Mouse (Mus musculus) kidney, postnatal 36 days (tissue): ENCODE measurements at regions not wholly inside any gene's neighbourhood (a gene's known extent, or its start where the extent isn't known, plus 50 kb on each side); places are given as distances from the start of the nearest gene placed in this dataset.
A peak's percentile ranks its signal among the peaks of the same experiment; 100 is the strongest.
"Not testable (repeated sequence)": the region's sequence is repeated elsewhere in the genome, so short reads cannot be mapped to it uniquely, and the experiment has no call there.

Experiments
- DNase-seq, 2 experiments: peaks; one replicate each; pipeline ENCODE4 v3.0.0; 2021 to 2022; ENCODE audit warnings: mixed read lengths in 2 of 2

- DNase-seq = peak; percentile 11 to 41
Measured at GRCm38 (mm10) chr6:95058017-95058416, 59.0 kb upstream of the Kbtbd8 start.

GRCm38 (mm10) chr6:95056222-95056621 lies 60.8 kb upstream of the Kbtbd8 start:
- no peak for DNase-seq

- peak in 1 of 2 experiments; percentile 4 for DNase-seq
Measured at GRCm38 (mm10) chr6:95053717-95054382, 63.2 kb upstream of the Kbtbd8 start.

- not testable (repeated sequence) for DNase-seq
Measured at GRCm38 (mm10) chr6:95041351-95041750, 75.7 kb upstream of the Kbtbd8 start.

- no peak for DNase-seq
Measured at GRCm38 (mm10) chr6:95024239-95024638, 92.8 kb upstream of the Kbtbd8 start.

GRCm38 (mm10) chr6:95021724-95022123 lies 95.3 kb upstream of the Kbtbd8 start:
- DNase-seq = no peak

GRCm38 (mm10) chr6:95017911-95018310 lies 99.1 kb upstream of the Kbtbd8 start:
- DNase-seq = no peak

- DNase-seq = no peak
Measured at GRCm38 (mm10) chr6:95017484-95017883, 99.6 kb upstream of the Kbtbd8 start.

- DNase-seq = no peak
Measured at GRCm38 (mm10) chr6:95013096-95013495, 103.9 kb upstream of the Kbtbd8 start.

- no peak for DNase-seq
Measured at GRCm38 (mm10) chr6:95006485-95006884, 110.6 kb upstream of the Kbtbd8 start.

- DNase-seq = no peak
Measured at GRCm38 (mm10) chr6:95003716-95004115, 113.3 kb upstream of the Kbtbd8 start.

- DNase-seq = peak; percentile 8 to 23
Measured at GRCm38 (mm10) chr6:94999562-94999961, 117.5 kb upstream of the Kbtbd8 start.

- DNase-seq = peak; percentile 74
Measured at GRCm38 (mm10) chr6:94999002-94999401, 118.0 kb upstream of the Kbtbd8 start.

- DNase-seq = no peak
Measured at GRCm38 (mm10) chr6:94998371-94998770, 118.7 kb upstream of the Kbtbd8 start.

- DNase-seq = no peak
Measured at GRCm38 (mm10) chr6:94994376-94994775, 122.7 kb upstream of the Kbtbd8 start.

GRCm38 (mm10) chr6:94987427-94987826 lies 129.6 kb upstream of the Kbtbd8 start:
- DNase-seq = no peak

- peak in 1 of 2 experiments; percentile 60 for DNase-seq
Measured at GRCm38 (mm10) chr6:94986346-94986745, 130.7 kb upstream of the Kbtbd8 start.

GRCm38 (mm10) chr6:94984411-94984895 lies 132.6 kb upstream of the Kbtbd8 start:
- no peak for DNase-seq

- no peak for DNase-seq
Measured at GRCm38 (mm10) chr6:94968683-94969082, 148.4 kb upstream of the Kbtbd8 start.

GRCm38 (mm10) chr6:94966962-94967361 lies 150.1 kb upstream of the Kbtbd8 start:
- peak; percentile 2 to 46 for DNase-seq

- DNase-seq = no peak
Measured at GRCm38 (mm10) chr6:94963204-94963603, 153.8 kb upstream of the Kbtbd8 start.

- DNase-seq = no peak
Measured at GRCm38 (mm10) chr6:94962411-94963087, 154.5 kb upstream of the Kbtbd8 start.

- no peak for DNase-seq
Measured at GRCm38 (mm10) chr6:94961821-94962220, 155.2 kb upstream of the Kbtbd8 start.

GRCm38 (mm10) chr6:94957990-94958389 lies 159.1 kb upstream of the Kbtbd8 start:
- DNase-seq = no peak
